Mouse (Mus musculus): ENCODE data around the gene Irak3. TPM values are rescaled to one million over a fixed set of nuclear protein-coding genes. Genes with fewer than 3 reads are reported as not detected.

Irak3 gene
- 100 to 1,000 TPM in 7 of 26 experiments, 10 to 100 TPM in 19; 20.4 to 283 (median 70.2) TPM for total RNA-seq (2018; cell fraction: chromatin; rRNA removed)
- total RNA-seq (2018; cell fraction: cytosol; rRNA removed): 10 to 100 TPM; 17.8 to 86.8 (median 35.4) TPM
- total RNA-seq (2018; cell fraction: nucleus; rRNA removed): 100 to 1,000 TPM in 4 of 26 experiments, 10 to 100 TPM in 22; 33.5 to 132 (median 59.3) TPM
- 12.3 to 31.5 TPM (median 17.1 TPM) in 3 replicates for polyA plus RNA-seq (2018)

DNA sequence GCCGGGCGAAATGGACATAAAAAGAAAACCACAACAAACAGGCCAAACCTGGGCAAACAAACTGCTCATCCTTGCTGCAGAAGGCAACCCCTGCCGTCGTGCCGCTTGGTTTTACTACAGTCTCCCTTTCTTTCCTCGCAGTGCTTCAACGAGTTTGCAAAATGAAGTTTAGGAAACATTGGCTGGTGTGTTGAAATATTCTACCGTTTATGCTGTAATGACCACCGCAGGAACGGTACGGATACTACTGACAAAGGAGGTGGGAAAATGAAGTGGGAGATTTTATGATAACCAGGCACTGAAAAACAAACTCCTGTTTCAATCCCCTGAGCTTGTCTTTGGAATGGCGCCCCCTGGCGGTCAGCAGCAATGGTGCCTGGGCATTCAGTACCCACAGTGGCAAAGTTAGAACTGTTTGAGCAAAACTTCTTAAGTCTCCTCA is at the start of gene Irak3:
Irak3 (minus strand) TSS at position 170 of the 442 bp plus-strand sequence.
- Histone ChIP-seq H3K4me3 (ENCODE audit: inconsistent target) (peak within 1 kb of the TSS; percentile 76), H3K27ac (peak within 1 kb of the TSS; percentile 73), H3K36me3 (ENCODE audit: inconsistent target) (no peaks in the 10 kb centered on the region), H3K79me2 (ENCODE audit: inconsistent target) (peaks cover 41% of the 10 kb centered on the region)
- 1% methylated on average over 13 of the region's 13 CpGs for WGBS (ENCODE audit: missing documents)

DNA sequence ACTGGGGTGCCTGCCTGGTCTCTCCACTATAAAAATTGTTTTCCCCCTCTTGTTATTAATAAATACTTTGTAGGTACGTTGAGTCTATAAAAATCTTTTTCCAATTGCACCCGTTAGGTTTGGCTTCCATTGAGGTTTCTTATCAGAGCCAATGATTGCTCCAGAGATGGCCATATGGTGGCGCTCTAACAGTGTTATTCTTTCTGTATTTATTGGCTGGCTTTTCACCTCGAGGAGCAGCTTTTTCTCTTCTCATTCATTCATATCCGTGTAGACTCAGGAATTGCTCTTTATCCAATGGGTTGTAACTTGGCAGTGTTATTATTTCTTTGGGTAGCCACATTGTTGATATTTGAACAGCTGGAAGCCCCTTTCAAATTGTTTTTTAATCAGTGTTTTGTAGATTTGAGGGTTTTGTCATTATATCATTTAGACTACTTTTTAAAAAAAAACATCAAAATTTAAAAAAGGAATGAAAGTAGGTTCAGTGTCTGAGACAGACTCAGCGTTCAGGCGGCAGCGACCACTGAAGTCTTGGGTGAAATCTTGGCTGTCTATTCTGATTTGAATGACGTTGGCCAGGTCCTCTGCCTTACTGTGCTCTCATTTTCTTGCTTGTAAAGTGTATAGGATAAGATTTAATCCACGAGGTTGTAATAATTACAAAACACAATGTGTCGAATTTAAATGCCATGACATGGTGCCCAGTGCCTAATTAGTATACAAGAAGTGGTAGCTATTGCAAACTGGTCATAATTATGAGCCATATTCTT is 49.2 kb upstream of the Irak3 start:
- WGBS (ENCODE audit: missing documents): 69% methylated on average over 11 of the region's 11 CpGs
- no peaks in the 10 kb centered on the region for H3K79me2 ChIP-seq (ENCODE audit: inconsistent target)
- no peak overlapping the region for H3K27ac ChIP-seq
- H3K36me3 ChIP-seq (ENCODE audit: inconsistent target): no peaks in the 10 kb centered on the region
- no peak overlapping the region for H3K4me3 ChIP-seq (ENCODE audit: inconsistent target)

DNA sequence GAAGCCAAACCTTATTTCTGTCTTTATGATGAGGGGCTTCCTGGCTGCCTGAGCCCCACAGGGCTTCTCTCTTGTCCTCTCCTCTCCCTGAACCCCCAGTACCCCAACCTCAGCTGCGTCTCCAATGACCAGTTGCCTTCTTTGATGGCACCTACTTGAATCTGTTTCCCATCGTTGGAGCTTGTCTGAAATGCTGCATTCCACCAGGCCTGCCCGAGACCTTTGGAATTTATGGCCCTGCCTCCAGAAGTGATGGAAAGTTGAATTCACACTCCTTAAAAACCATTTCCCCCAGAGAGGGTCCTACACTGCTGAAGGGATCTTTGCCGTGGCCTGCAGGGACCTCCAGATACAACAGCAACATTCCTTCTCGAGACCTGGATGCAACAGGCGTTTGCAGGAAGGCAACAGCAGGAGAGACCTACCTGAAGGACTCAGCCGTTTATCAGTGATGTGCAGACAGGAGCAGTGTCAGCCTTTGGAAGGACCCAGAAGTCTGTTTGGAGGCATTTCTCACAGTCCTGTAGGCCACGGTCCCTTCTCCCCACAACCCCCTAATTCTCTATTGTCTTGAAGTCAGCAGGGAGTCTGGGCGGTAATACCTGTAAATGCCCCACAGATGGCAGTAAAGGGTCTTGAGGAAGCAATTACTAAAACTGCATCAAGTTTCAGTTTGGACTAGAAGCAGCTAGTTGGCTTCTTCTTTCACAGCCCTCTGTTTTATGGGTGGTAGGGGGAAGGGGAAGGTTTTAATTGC is 45.2 kb upstream of the Irak3 start:
- Histone ChIP-seq H3K79me2 (ENCODE audit: inconsistent target) (no peaks in the 10 kb centered on the region), H3K36me3 (ENCODE audit: inconsistent target) (no peaks in the 10 kb centered on the region), H3K4me3 (ENCODE audit: inconsistent target) (no peak overlapping the region), H3K27ac (no peak overlapping the region)
- WGBS (ENCODE audit: missing documents): 52% methylated on average over 9 of the region's 9 CpGs

DNA sequence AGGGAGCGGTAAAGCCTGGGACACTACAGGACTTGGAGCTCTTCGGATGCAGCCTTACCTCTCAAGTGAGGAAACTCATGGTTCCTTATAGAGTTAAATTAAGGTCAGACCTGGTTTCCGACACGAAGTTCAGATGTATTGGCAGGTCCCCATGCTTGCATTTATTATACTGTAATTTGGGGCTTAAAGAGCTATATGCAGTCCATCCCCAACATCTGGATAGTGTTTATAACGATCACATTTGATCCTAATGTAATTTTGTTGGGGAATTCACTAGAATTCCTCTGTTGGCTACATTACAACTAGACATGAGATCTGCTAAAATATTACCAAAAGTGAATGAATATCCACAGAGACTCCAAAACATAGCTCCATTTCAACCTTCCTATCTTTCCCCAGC is 43.8 kb upstream of the Irak3 start:
- Histone ChIP-seq H3K79me2 (ENCODE audit: inconsistent target) (no peaks in the 10 kb centered on the region), H3K36me3 (ENCODE audit: inconsistent target) (no peaks in the 10 kb centered on the region), H3K27ac (no peak overlapping the region), H3K4me3 (ENCODE audit: inconsistent target) (no peak overlapping the region)
- 98% methylated on average over 5 of the region's 5 CpGs for whole genome bisulfite sequencing (ENCODE audit: missing documents)

DNA sequence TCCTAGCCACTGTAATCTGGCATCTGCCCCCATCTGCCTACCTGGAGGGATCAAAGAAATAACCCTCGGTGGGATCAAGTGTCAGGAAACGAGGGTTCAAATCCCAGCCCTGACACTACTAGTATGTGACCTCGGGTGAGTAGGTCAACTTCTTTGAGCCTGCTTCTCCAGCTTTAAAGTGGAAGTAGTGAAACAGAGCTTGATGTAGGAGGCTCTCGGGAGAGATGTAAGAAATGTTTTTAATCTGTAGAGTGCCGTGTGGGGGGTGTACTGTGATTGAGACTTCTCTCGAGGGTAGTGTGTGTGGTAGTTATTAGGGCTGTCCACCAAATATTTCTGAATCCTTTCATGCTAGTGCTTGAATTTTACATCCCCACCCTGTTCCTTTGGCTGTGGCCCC is 40.5 kb upstream of the Irak3 start:
- WGBS (ENCODE audit: missing documents): 78% methylated on average over 6 of the region's 6 CpGs
- Histone ChIP-seq H3K27ac (no peak overlapping the region), H3K4me3 (ENCODE audit: inconsistent target) (no peak overlapping the region), H3K36me3 (ENCODE audit: inconsistent target) (no peaks in the 10 kb centered on the region), H3K79me2 (ENCODE audit: inconsistent target) (no peaks in the 10 kb centered on the region)

DNA sequence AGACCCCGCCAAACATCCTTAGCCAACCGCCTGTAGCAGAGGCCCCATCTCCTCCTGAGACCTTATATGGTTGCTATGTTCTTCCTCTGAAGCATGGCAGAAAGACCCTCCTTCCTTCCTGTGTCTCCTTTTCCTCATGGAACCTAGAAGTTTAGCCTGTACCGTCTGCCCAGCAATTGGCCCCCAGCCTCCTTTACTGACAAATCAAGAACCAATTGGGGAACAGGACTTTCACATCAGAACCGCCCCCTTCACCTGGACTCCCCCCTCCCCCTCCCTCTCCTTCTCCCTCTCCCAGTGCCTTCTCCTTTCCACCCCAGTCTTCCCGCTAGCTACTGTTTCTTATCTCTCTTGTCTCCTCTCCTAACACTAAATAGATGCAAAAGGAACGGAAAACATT is 37.5 kb upstream of the Irak3 start:
- H3K36me3 ChIP-seq (ENCODE audit: inconsistent target): no peaks in the 10 kb centered on the region
- H3K27ac ChIP-seq: no peak overlapping the region
- H3K4me3 ChIP-seq (ENCODE audit: inconsistent target): no peak overlapping the region
- no peaks in the 10 kb centered on the region for H3K79me2 ChIP-seq (ENCODE audit: inconsistent target)
- WGBS (ENCODE audit: missing documents): 86% methylated on average over 6 of the region's 6 CpGs

DNA sequence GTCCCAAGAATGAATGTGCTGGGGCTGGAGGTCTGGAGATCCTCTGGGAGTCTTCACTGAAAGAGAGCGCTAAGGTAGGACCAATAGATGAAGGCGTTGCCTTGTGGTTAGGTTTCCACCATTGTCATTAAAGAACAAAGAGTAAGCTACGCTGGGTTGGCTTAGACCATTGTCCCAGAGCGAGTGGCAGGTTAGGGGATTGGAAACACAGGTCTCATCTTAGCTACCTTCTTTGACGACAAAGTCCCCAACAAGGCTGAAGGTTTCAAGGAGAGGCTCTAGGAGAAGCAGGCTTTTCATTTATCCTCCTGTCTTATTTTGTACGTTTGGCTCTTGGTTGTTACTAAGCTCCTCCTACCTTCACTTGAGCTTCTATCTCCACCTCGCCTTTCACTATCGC is 36.3 kb upstream of the Irak3 start:
- H3K36me3 ChIP-seq (ENCODE audit: inconsistent target): no peaks in the 10 kb centered on the region
- H3K27ac ChIP-seq: no peak overlapping the region
- no peak overlapping the region for H3K4me3 ChIP-seq (ENCODE audit: inconsistent target)
- no peaks in the 10 kb centered on the region for H3K79me2 ChIP-seq (ENCODE audit: inconsistent target)
- WGBS (ENCODE audit: missing documents): 91% methylated on average over 7 of the region's 8 CpGs

DNA sequence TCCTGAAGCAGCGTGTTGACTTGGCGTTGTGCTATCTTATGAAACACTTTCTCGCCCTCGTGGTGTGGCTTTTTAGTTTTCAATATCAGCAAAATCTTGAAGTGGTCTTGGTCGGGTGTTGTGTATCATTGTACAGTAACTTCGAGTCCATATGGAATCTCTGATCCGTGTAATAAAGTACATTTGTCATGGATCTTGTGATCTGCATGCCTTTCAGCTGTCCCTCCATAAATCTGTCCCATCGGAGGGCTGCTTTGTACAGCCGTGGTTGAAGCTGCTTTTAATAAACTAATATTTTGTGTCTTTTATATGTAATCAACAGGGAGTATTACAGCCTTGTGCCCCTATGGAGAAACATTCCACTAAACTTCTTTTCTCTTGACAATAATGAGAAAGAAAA is 34.9 kb upstream of the Irak3 start:
- no peaks in the 10 kb centered on the region for H3K79me2 ChIP-seq (ENCODE audit: inconsistent target)
- no peak overlapping the region for H3K27ac ChIP-seq
- no peak overlapping the region for H3K4me3 ChIP-seq (ENCODE audit: inconsistent target)
- no peaks in the 10 kb centered on the region for H3K36me3 ChIP-seq (ENCODE audit: inconsistent target)
- over 99% methylated on average over 7 of the region's 9 CpGs for WGBS (ENCODE audit: missing documents)

DNA sequence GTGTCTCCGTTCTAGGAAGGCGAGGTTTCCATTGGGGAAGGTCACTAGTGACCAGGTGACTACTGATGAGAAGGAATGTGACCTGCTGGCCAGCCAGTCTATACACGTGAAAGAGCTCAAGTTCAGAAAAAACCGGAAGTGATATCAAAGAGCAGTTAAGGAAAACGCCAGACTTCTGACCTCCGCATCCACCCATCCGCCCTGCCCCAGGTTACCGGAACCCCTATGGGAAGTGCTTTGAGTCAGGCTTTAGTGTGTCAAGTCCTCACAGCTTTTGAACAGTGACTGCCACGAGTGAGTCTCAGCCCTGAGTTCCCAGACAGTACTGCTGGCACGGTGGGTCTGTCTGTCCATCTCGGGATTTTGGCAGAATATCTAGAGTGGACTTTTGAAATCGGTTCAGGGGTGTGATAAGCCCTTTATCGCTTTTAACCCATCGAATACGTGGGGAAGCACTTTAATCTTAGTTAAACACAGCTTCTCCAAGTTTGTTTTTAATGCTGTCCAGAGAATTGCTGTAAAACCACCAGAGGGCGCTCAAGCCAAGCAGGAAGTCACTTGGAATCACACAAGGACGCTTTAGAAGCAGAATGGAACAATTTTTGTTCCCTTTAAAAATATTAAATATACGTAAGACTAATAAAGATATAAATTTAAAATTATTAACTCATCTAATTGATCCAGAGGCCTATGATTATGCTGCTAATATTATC is 31.9 kb upstream of the Irak3 start:
- H3K4me3 ChIP-seq (ENCODE audit: inconsistent target): no peak overlapping the region
- H3K27ac ChIP-seq: no peak overlapping the region

DNA sequence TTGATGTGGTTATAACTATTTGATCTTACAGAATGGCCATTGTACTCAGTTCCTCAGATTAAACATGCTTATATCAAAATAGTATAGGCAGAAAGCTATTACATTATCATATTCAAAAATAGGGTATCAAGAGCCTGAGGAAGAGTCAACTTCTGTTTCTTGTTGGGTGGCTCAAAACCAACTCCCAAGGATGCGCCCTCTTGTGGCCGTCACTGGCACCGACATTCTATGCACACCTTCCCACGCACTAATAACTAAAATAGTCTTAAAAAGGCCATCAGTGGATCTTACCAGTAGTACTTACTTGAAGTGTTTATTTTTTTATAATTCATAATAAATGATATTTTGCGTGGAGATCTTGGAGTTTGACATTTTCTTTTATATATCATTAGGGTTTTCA is 29.8 kb upstream of the Irak3 start:
- WGBS (ENCODE audit: missing documents): 21% methylated on average over 5 of the region's 5 CpGs
- Histone ChIP-seq H3K27ac (no peak overlapping the region), H3K36me3 (ENCODE audit: inconsistent target) (peaks cover 12% of the 10 kb centered on the region; the same call in 1 of the 2 replicates), H3K79me2 (ENCODE audit: inconsistent target) (peaks cover 36% of the 10 kb centered on the region), H3K4me3 (ENCODE audit: inconsistent target) (no peak overlapping the region)

More for the DNA sequence above, 31.9 kb upstream of the Irak3 start:
- 33% methylated on average over 18 of the region's 18 CpGs for WGBS (ENCODE audit: missing documents)
- Histone ChIP-seq H3K79me2 (ENCODE audit: inconsistent target) (peaks cover 16% of the 10 kb centered on the region), H3K36me3 (ENCODE audit: inconsistent target) (peaks cover 12% of the 10 kb centered on the region; the same call in 1 of the 2 replicates)

DNA sequence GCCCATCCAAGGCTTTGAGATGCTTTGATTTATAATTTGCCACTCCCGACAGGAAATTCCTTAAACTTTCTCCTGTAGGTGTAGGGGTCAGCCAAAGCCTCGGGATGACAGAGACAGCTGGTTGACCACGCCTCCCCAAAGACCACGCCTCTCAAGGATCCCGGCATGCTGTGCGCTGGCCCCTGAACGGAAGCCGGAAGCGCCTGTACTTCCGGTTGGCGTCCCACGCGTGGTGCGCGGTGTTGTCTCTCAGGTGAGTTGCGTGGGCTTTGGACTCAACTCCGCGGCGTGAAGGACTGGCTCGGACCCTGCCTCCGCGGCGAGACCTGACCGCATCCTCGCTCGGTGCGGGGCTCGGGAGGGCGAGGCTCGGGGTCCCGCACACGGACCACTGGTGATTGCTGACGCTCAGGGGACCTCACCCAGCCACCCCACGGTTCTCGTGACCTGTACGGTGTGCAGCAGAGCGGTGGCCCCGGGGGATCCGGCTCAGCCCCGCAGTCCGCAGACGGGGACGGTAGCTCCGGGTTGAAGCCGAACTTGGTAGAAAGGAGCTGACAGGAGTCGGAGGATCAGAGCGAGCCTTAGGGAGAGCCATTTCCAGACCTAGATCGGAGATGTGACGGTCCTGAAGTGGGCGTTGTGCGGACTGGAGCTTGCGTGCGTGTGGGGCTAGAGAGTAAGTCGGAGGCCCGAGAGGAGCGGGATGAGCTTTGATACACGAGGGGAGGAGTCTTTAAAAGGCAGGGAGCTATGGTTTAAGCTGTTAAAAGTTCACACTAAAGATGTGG is 25.1 kb upstream of the Irak3 start, which contains the start of gene Llph:
Llph (plus strand) TSS at position 200 of the 791 bp plus-strand sequence.
- H3K36me3 ChIP-seq (ENCODE audit: inconsistent target): peaks cover 23% of the 10 kb centered on the region; the same call in 1 of the 2 replicates
- WGBS (ENCODE audit: missing documents): under 1% methylated on average over 51 of the region's 57 CpGs

DNA sequence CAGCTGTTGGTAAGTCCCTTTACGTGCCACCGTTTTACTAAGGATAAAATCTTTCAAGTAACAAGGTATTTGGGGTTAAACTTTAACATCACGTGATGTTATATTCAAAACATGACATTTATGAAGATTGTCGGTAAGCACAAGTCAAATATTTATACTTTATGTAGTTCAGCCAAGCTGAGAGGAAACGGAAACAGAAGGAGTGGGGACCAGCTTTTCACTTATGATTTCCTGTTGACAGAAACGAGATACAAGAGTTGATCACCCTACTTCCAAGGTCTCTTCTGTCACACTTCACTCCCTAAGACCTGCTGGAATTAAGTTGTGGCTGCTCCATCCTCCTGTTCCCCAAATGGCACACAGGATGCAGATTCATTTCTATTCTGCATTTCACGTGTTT is 18.8 kb upstream of the Irak3 start:
- H3K4me3 ChIP-seq (ENCODE audit: inconsistent target): no peak overlapping the region
- peaks cover 32% of the 10 kb centered on the region; the same call in 1 of the 2 replicates for H3K36me3 ChIP-seq (ENCODE audit: inconsistent target)
- H3K27ac ChIP-seq: no peak overlapping the region
- WGBS (ENCODE audit: missing documents): 64% methylated on average over 7 of the region's 7 CpGs
- no peaks in the 10 kb centered on the region for H3K79me2 ChIP-seq (ENCODE audit: inconsistent target)

More for the DNA sequence above, 25.1 kb upstream of the Irak3 start, which contains the start of gene Llph:
- peak within 1 kb of the TSS; percentile 54 for H3K27ac ChIP-seq
- H3K79me2 ChIP-seq (ENCODE audit: inconsistent target): peaks cover 36% of the 10 kb centered on the region
- H3K4me3 ChIP-seq (ENCODE audit: inconsistent target): peak within 1 kb of the TSS; percentile 98

DNA sequence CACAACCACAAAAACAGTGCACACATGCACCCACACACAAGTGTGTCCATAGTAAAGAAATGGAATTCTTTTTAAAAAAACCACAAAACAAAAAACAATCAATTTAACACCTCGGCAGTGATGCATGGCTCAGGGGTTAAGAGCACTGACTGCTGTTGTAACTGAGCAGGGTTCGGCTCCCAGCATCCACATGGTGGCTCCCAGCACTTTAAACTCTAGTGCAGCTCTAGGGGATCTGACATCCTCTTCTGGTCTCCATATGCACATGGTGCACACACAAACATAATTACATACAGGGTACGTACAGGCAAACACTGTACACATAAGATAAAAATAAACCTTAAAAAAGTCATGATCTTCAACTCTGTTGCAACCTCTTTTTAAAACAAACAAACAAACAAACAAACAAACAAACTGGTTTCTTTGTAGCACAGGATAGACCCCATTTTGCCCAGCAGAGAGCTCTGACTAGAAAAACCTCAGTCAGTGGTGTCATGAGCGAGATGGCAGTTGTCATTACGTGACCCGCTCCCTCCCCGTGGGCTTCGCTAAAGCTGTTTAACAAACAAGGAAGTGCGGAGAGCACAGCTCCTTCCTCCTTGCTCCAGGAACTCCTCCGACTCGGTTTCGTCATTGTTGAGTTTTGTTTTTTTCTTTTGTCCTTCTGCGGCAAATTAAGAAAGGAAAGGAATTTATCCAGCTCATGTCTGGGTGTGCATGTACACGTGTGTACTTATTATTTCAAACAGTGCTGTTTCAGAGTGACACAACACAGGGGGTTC is 17.8 kb upstream of the Irak3 start:
- Histone ChIP-seq H3K36me3 (ENCODE audit: inconsistent target) (peaks cover 38% of the 10 kb centered on the region; the same call in 1 of the 2 replicates), H3K4me3 (ENCODE audit: inconsistent target) (no peak overlapping the region), H3K27ac (peak overlapping the region; percentile 38), H3K79me2 (ENCODE audit: inconsistent target) (peaks cover 5% of the 10 kb centered on the region; the same call in 1 of the 2 replicates)
- WGBS (ENCODE audit: missing documents): 15% methylated on average over 14 of the region's 14 CpGs

Data from macrophage (primary cell).